Mouse (Mus musculus) c-Kit-positive CD71-positive TER-119-negative erythroid progenitor cells, embryonic 14.5 days (primary cell): ENCODE results near the gene Irs3.
"Not testable (repeated sequence)": the region's sequence is repeated elsewhere in the genome, so short reads cannot be mapped to it uniquely, and the experiment has no call there.

ENCODE experiments used
- DNase-seq: peaks from one replicate; pipeline ENCODE4 v3.0.0-alpha.2; 2013; ENCODE audit warnings: low read depth

Gene Irs3

GRCm38 (mm10) chr5:137623937-137624530 is 21.5 kb downstream of the Irs3 start:
- DNase-seq, result no peak

- no peak for DNase-seq
These were observed 30.2 kb downstream of the Irs3 start for GRCm38 (mm10) chr5:137615347-137615746.

DNA sequence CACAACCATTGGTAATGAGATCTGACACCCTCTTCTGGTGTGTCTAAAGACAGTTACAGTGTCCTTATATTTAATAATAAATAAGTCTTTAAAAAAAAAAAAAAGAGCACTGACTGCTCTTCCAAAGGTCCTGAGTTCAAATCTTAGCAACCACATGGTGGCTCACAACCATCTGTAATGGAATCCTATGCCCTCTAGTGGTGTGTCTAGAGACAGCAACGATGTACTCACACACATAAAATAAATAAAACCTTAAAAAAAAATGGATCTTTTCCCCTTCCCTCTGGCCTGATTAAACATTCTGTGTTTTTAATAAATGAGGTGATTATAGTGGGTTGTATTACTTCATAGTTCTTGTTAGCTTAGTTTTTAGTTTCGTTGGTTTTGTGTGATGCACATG is 30.6 kb downstream of the Irs3 start:
- DNase-seq, result not testable (repeated sequence)

DNA sequence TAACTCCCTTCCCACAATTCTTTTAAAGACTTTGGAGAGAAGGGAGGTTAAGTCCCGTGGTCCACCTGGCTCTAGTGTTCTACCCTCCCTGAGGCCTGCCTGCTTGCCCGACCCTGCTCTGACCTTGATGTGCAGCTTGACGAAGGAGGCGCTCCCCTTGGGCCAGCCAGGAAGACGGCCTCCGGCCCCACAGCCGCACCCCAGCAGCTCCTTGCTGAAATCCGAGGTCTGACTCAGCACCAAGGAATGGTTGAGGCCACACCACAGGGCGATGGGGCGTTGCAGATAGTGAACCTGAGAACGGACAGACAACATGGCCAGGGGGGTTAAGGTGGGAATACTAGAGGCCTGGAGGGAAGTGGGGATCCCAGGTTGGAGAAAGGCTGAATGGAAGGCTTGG is 32.0 kb downstream of the Irs3 start, which contains the start of gene Pcolce:
TSS of gene Pcolce (minus strand) at position 235 of the 400 bp plus-strand sequence.
- no peak for DNase-seq

DNA sequence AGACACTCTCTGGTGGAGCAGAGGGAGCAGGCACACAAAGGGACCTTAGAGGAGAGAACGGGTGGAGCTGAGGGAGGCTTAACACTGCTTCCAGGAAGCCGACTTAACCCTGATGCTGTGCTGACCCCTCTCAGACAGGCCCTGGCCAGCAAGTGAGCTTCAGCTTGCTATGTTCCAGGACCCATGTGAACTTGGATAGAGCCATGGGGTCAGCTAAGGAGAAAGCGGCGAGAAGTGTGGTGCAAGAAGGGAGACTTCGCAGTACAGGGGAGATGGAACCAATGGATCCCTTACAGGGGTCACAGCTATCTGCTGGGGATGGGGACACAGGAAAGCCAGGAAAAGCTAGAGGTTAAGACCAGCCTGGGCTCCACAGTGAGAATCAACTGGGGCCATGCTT is 32.4 kb downstream of the Irs3 start:
- DNase-seq, result no peak

GRCm38 (mm10) chr5:137611245-137611602 is 34.3 kb downstream of the Irs3 start:
- DNase-seq, result no peak

- DNase-seq, result no peak
These were observed 34.8 kb downstream of the Irs3 start for GRCm38 (mm10) chr5:137610548-137611244.

GRCm38 (mm10) chr5:137610056-137610455 is 35.5 kb downstream of the Irs3 start:
- DNase-seq, result no peak

DNA sequence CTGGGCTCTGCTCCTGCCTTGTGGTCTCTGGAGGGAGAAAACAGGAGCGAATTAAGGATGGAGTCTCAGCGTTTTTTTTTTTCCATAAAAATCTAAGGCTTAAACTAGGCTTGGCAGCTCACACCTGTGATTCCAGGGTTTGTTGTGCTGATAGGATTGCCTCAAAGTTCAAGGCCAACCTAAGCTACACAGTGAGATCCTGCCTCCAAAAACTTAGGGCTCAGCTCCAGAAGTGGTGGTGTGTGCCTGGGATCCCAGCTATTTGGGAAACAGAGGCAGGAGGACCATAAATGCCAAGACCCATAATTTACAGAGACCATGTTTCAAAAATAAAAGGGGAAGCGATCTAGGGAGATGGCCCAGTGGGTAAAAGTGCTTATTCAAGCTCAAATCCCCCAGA is 36.2 kb downstream of the Irs3 start:
- no peak for DNase-seq

DNA sequence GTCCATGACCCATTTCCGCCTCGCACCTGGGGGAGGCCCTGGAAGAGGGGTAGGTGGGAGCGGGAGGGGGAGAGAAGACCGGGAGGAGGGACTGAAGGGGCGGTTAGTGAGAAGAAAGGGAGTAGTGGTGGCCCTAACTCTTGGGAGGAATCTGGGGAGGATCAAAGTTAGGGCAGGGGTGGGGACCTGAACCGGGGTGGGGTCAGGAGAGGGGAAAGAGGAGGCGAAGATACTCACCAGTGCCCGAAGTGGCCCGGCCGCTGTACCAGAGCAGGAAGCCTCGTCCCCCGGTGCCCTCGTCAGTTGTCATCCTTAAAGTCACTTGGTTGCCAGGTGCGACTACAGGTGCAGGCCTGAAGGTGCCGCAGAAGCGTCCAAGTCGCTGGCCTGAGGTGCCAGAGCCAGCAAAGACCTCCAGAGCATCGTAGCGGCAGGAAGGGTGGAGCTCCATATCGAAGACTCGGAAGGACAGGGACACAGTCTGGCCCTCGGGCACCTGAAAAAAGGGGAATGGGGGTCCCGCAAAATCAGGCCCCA is 36.8 kb downstream of the Irs3 start:
- no peak for DNase-seq

GRCm38 (mm10) chr5:137607860-137608653 is 37.5 kb downstream of the Irs3 start:
- DNase-seq, result no peak

GRCm38 (mm10) chr5:137601365-137601729 is 44.2 kb downstream of the Irs3 start:
- DNase-seq, result peak; percentile 38

DNA sequence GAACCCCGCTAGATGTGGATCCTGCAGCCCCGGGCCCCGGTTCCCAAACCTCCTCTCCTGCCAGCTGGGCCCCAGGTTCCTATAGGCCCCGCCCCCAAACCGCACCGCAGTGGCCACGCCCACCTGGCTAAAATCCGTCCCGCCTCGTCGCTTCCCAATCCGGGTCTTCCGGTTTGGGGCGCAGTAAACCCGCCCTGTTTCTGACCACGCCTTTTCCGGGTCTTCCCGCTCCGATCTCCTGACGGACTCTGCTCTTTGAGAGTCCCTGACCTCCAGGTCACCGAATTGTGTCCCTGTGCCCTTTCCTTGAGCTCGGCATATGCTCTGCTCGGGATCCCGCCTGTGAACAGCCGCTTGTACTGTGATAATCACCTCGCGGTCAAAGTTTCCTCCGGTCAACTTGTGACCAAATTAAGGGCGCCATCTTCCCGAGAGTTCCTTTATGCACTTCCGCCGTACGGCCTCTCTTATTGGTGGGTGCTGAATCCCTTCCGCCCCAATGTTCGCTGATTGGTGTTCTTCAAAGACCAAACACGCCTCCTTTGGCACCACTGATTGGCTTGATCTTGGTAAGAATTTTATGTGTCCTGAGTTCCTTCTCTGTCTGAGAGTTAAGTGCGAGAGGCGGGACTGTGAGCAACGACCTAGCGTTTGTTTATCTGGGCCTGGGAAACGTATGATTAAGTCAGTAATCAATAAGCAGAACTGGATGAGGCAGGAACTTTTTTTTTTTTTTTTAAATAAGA is 44.7 kb downstream of the Irs3 start, which contains the start of gene Mospd3:
TSS of gene Mospd3 (minus strand) at position 440 of the 746 bp plus-strand sequence.
- peak; percentile 98 for DNase-seq

DNA sequence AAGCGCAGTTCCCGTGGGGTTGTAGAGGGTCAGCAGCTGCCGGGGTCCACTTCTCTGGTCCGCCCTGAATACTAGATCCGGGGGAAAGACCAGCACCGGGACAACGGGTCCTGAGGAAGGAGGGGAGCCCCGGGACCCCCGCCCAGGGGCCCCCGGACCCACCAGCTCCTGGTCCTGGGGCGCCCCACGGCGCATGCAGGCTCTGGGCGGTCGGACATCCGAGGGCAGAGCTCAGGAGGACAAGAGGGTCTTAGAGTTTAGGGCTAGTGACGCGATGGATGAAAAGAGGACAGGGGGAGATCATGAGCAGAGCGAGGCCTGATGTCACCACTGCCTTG is 45.3 kb downstream of the Irs3 start:
- DNase-seq, result no peak

DNA sequence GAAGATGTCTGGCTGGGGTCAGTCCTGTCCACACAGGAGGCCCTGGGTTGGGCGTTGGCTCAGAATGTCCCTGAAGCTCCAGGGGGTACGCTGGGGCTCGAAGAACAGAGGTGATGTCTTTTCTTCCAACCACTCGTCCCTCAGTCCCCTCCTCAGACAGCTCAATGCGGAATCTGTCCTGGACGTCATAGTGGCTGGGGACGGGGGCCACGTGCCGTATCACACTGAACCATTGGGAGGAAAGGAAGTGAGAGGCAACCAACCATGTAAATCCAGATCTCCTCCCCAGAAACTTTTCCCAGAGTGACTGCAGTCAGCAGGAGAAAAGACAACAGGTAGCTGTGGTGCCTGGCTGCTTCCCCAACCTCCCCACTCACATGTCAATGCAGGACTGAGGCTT is 45.9 kb downstream of the Irs3 start:
- DNase-seq, result no peak

GRCm38 (mm10) chr5:137598100-137598826 is 47.3 kb downstream of the Irs3 start:
- no peak for DNase-seq

DNA sequence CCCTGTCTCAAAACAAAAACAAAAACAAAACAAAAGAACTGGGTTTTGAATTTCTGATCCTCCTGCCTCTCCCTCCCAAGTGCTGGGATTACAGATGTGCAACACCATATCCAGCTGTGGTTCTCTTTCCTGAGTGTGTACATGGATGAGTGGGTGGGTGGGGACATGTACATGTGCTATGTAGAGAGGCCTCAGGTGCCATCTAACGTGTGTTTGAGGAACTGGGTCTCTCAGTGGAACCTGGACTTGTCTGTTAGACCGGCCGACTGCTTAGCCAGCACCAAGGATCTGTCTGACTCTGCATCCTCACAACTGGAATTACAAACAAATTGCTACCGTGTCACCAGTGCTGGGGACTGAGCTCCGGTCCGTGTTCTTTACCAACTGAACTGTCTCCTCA is 47.9 kb downstream of the Irs3 start:
- no peak for DNase-seq

GRCm38 (mm10) chr5:137596601-137597261 is 48.8 kb downstream of the Irs3 start:
- DNase-seq, result no peak

- no peak for DNase-seq
These were observed 49.6 kb downstream of the Irs3 start for GRCm38 (mm10) chr5:137595921-137596320.
